Mouse (Mus musculus) CH12.LX (cell line): ENCODE data around the gene Srp68.

Experiments
- EP300 ChIP-seq: IDR thresholded peaks from 2 replicates; pipeline ENCODE4 v1.6.1; 2011; ENCODE audit warnings: low read length, improper control_type of control experiment
- MAZ ChIP-seq: IDR thresholded peaks from 2 replicates; pipeline ENCODE4 v1.6.1; 2012; ENCODE audit warnings: low read depth, mild to moderate bottlenecking, inconsistent platforms, low read length, improper control_type of control experiment, moderate library complexity
- MYC ChIP-seq: IDR thresholded peaks from 2 replicates; pipeline ENCODE4 v1.6.1; 2011; ENCODE audit warnings: low read depth, mild to moderate bottlenecking, improper control_type of control experiment, low read length
- NRF1 ChIP-seq: IDR thresholded peaks from 2 replicates; pipeline ENCODE4 v1.6.1; 2014; ENCODE audit warnings: low read depth, mild to moderate bottlenecking, inconsistent platforms, low read length, improper control_type of control experiment, moderate library complexity
- ZNF384 ChIP-seq: IDR thresholded peaks from 2 replicates; pipeline ENCODE4 v1.6.1; 2012; ENCODE audit warnings: low read depth, low read length, improper control_type of control experiment, inconsistent platforms

DNA sequence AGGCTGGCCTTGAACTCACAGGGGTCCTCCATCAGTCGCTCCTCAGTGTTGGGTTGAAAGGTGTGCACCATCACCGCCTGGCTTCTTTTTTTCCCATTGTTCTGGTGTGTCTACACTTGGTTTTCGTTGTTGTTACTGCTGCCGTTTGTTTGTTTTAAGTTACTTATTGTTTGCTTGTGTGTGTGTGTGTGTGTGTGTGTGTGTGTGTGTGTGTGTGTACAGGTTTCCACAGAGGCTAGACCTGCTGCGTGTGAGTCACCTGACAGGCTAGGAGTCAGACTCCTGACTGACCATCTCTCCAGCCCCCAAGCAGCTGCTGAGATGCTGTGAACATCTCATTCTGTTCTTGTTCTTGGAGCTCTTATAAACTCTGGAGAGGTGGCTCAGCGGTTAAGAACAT is 61.2 kb downstream of the Srp68 start:
- TF ChIP-seq MAZ (no peak), NRF1 (no peak), MYC (no peak), ZNF384 (no peak), EP300 (no peak)
